Mouse (Mus musculus): ENCODE measurements around the gene Ralgps1.

Gene Ralgps1

DNA sequence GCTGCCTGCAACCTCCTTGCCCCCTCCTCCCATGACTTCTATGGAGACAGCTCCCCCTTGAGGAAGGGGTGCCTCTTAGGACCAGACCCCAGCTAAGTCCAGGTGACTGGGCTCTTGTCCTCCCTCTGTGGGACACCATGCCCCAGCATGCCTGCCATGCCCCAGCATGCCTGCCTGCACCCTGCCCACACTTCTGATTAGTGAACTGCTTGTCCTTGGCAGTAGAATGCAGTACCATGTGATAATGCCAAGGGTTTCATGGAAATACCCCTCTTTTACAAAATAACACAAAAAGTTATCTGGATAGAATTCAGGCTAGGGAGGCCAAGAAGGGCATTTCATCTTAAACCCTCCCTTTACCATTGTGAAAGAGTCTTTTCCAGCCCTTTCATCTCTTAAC is 125.9 kb downstream of the Ralgps1 start:
- no peak for DNase-seq (ENCODE audit: low spot score in 2 of 2)

- DNase-seq (ENCODE audit: low spot score in 2 of 2): no peak
These were observed 126.4 kb downstream of the Ralgps1 start for GRCm38 (mm10) chr2:33244880-33245279.

DNA sequence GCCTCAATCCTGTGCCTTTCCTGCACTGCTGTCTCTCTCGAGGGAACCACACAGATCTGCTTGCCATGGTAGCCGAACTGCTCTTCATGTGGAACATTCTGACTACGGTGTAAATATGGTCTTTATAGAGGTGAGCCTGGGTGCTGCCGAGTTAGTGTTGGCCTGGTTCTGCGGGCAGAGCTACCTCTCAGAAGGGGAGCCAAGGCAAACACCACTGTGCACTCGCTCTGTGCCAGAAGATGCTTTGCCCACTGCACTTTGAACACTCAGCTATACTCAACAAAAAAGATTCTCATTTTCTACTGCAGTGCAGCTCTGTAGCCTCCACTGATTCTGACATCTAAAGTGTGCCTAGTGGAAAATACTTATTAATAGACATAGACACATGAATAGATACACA is 133.7 kb downstream of the Ralgps1 start:
- DNase-seq (ENCODE audit: low spot score in 2 of 2): no peak

DNA sequence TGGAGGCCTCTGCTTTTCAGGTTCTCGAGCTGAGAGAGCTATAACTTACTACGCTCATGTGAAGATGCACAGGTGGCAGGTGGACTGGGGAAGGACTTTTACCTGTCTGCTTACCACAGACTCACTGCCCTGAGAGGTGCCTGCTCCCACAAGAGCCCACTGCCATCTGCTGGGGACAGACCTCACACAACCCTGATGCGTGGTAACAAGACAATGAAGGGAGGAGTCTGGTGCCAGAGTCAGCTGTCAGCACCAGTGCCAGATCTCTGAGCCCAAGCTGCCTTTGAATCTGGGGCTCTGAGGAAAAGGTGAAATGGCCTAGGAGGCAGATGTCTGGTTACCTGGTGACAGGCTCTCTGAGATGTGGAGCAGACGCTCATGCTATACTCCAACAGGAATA is 136.4 kb downstream of the Ralgps1 start:
- DNase-seq (ENCODE audit: low spot score in 2 of 2): no peak

DNA sequence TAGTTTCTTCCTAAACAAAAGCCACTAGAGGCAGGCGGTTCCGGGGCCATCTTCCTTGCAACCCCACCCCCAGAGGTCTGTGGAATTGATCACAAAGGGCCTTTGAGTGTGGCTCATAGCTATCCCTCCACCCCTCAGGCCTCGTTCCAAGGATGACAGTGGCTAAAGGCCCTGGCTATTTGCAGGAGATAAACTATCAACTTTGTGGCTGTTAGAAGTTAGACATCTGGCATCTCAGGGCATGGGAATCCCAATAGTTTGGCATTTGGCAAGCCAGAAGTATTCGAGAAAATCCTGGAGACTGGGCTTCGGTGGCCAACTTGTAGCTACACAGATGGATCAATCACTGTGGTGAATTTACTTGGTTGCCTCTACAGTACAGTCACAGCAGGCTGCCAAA is 137.4 kb downstream of the Ralgps1 start:
- no peak for DNase-seq (ENCODE audit: low spot score in 2 of 2)

GRCm38 (mm10) chr2:33232782-33233570 is 138.3 kb downstream of the Ralgps1 start:
- DNase-seq (ENCODE audit: low spot score in 2 of 2): no peak

GRCm38 (mm10) chr2:33231788-33232187 is 139.5 kb downstream of the Ralgps1 start:
- DNase-seq (ENCODE audit: low spot score in 2 of 2): no peak

DNA sequence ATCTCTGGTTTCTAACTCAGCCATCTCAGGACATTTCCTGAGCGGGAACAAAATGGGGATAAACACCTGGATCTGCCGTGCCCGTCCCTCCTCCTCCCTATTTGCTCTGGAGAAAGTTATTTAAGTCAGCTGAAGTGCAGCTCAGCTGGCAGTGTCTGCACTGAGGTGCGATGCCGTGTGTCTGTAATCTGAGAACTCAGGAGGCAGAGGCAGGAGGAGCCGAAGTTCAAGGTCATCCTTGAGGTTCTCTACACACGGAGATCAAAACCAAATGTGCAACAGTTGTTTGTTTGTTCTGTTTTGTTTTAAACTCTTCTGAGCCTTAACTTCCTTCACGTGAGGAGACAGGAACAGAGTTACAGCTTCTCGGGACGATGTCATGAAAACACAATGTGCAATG is 140.6 kb downstream of the Ralgps1 start:
- DNase-seq (ENCODE audit: low spot score in 2 of 2): no peak

DNA sequence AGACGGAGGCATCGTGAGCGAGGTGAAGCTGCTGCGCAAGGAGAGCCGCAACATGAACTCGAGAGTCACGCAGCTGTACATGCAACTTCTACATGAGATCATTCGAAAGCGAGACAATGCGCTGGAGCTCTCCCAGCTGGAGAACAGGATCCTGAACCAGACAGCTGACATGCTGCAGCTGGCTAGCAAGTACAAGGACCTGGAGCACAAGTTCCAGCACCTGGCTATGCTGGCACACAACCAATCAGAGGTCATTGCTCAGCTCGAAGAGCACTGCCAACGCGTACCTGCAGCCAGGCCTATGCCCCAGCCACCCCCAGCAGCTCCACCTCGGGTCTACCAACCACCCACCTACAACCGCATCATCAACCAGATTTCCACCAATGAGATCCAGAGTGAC is 142.7 kb downstream of the Ralgps1 start:
- no peak for DNase-seq (ENCODE audit: low spot score in 2 of 2)

- DNase-seq (ENCODE audit: low spot score in 2 of 2): no peak
These were observed 143.2 kb downstream of the Ralgps1 start for GRCm38 (mm10) chr2:33228077-33228476.

DNA sequence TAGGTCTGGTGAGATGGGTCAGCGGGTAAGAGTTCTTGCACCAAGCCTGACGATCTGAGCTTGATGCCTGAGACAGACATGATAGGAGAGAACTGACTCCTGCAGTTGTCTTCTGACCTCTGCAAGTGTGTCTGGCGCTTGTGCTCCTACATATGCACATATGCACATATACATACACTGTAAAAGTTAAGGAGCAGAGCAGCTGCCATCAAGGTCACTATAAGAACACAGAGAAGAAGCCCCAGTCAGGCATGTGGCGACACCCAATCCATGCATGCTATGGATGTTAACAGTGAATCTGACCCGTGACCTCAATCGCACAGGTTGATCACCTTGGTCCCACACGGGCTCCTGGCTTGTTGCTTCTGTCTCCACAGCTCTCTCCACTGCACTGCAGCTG is 145.4 kb downstream of the Ralgps1 start:
- DNase-seq (ENCODE audit: low spot score in 2 of 2): no peak

DNA sequence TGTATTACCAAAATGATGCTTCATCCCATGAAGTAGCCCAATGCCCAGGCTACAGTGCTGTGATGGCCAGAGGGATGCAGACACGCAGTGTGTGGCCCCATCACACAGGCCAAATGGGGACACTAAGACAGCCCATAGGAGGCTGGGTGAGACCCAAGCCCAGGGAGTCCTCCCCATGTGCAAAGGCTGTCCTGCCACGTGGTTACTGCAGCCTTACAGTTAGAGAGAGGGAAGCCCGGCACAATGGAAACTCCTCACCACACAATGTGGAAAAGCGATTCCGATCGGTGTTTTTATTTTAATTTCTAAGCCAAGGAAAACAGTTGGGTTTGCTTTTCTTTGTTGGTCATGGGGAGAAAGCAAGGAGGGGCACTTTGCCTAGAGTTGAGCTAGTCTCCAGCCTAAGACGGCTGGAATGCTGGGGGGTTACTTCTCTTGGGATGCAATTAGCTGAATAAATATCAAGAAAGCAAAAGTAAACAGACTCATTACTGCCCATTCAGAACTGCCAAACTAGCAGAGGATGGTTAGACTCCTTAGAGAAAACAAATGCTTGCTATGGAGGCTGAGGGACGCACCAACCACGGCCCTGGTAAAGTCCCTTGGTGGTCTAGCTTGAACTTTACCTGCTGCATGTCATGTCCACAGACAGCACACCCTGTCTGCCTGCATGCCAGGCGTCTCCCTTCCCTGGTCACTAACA is 147.5 kb downstream of the Ralgps1 start:
- no peak for DNase-seq (ENCODE audit: low spot score in 2 of 2)

GRCm38 (mm10) chr2:33222480-33222879 is 148.8 kb downstream of the Ralgps1 start:
- DNase-seq (ENCODE audit: low spot score in 2 of 2): no peak

- DNase-seq (ENCODE audit: low spot score in 2 of 2): no peak
These were observed 149.9 kb downstream of the Ralgps1 start for GRCm38 (mm10) chr2:33221339-33221900.

- DNase-seq (ENCODE audit: low spot score in 2 of 2): no peak
These were observed 150.5 kb downstream of the Ralgps1 start for GRCm38 (mm10) chr2:33220674-33221338.

GRCm38 (mm10) chr2:33220246-33220645 is 151.0 kb downstream of the Ralgps1 start:
- DNase-seq (ENCODE audit: low spot score in 2 of 2): no peak

GRCm38 (mm10) chr2:33219637-33220036 is 151.6 kb downstream of the Ralgps1 start:
- DNase-seq (ENCODE audit: low spot score in 2 of 2): no peak

GRCm38 (mm10) chr2:33218903-33219625 is 152.2 kb downstream of the Ralgps1 start:
- DNase-seq (ENCODE audit: low spot score in 2 of 2): no peak

DNA sequence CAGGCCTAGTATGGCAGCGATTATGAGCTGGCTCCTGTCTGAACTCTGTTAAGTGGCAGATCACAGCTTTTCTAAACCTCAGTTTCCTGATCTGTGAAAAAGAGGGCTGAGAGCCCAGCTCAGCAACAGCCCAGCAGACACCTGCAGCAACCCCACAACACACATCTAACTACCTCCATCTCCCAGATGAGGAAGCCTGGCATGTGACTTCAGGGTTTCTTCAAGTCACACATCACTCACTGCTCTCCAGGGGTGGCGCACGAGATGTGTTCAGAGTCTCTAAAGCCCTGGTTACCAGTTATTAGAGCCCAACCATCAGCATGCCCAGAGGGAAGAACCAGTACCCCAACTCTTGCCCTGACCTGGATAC is 153.9 kb downstream of the Ralgps1 start:
- no peak for DNase-seq (ENCODE audit: low spot score in 2 of 2)

DNA sequence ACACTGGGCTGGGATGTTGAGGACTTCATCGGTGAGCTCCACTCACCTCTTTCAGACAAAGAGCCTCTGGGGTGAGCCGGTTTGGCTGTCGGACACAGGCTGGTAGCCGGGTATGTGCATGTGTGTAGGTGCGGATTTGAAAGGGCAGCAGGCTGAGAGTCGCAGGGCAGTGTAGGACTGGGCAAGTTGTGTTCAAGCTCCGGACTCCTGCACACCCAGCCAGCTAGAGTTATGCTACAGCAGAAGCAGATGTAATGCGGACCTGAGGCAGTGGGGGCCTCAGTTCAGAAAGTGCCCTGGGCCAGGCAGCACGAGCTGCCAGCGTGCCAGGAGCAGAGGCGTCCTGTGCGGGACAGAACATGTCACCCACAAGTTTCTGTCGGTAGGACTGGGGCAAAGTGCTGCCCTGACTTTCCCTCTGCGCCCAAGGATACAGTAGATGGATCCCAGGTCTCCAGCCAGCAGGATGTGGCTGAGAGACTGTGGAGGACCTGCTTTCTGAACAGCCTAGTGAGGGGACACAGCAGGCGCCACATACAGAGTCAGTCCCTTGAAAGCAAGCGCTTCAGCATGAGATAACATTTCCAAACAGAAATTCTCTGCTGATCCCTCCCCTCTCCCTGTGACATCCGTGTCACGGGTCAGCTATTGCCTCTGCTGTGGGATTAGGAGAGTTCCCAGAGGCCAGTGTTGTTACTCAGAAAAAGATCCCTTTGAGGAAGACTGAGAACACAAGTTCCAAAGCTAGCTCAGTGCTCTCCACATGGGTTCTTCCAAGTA is 154.5 kb downstream of the Ralgps1 start:
- no peak for DNase-seq (ENCODE audit: low spot score in 2 of 2)

Measured in frontal cortex, postnatal 14 days (tissue).